Mouse (Mus musculus) neural tube, embryonic 11.5 days (tissue): ENCODE results near the gene Klhl20. TPM values are rescaled to one million over a fixed set of nuclear protein-coding genes. Genes with fewer than 3 reads are reported as not detected.
A peak's percentile ranks its signal among the peaks of the same experiment; 100 is the strongest.
"Not testable (repeated sequence)": the region's sequence is repeated elsewhere in the genome, so short reads cannot be mapped to it uniquely, and the experiment has no call there.

Experiments used
- ATAC-seq: fragments of 200-750 bp; cut with Nextera tagmentation; 2 replicates; pipeline ENCODE4 v1.8.0; 2017; ENCODE audit warnings: moderate number of reproducible peaks, mild to moderate bottlenecking, moderate TSS enrichment, moderate library complexity; ENCODE audit not compliant: insufficient read depth, low FRiP score, low TSS enrichment
- DNase-seq: peaks from one replicate; pipeline ENCODE4 v3.0.0-alpha.2; 2015; ENCODE audit warnings: low spot score
- H3K27ac ChIP-seq: fragments of 300-500 bp; sonication (generic); 2 replicates; pipeline ENCODE4 v1.5.1; 2014; ENCODE audit warnings: low read depth, mild to moderate bottlenecking, low read length
- H3K27me3 ChIP-seq: fragments of 300-500 bp; sonication (generic); 2 replicates; pipeline ENCODE4 v1.6.1; 2014; ENCODE audit warnings: mild to moderate bottlenecking, low read length, mixed read lengths; ENCODE audit not compliant: control insufficient read depth, insufficient read depth
- H3K36me3 ChIP-seq: fragments of 300-500 bp; sonication (generic); 2 replicates; pipeline ENCODE4 v1.6.1; 2014; ENCODE audit warnings: mild to moderate bottlenecking, low read length, moderate library complexity, mixed read lengths; ENCODE audit not compliant: control insufficient read depth, insufficient read depth
- H3K4me1 ChIP-seq: fragments of 300-500 bp; sonication (generic); 2 replicates; pipeline ENCODE4 v1.6.1; 2014; ENCODE audit warnings: low read length, mixed read lengths; ENCODE audit not compliant: control insufficient read depth, insufficient read depth
- H3K4me2 ChIP-seq: fragments of 300-500 bp; sonication (generic); 2 replicates; pipeline ENCODE4 v1.6.1; 2014; ENCODE audit warnings: low read depth, mild to moderate bottlenecking, moderate library complexity
- H3K4me3 ChIP-seq: fragments of 300-500 bp; sonication (generic); 2 replicates; pipeline ENCODE4 v1.5.1; 2014; ENCODE audit warnings: low read depth, low read length
- H3K9ac ChIP-seq: fragments of 300-500 bp; sonication (generic); 2 replicates; pipeline ENCODE4 v1.6.1; 2014; ENCODE audit warnings: mild to moderate bottlenecking, low read length
- H3K9me3 ChIP-seq: fragments of 300-500 bp; sonication (generic); 2 replicates; pipeline ENCODE4 v1.6.1; 2016; ENCODE audit warnings: low read length; ENCODE audit not compliant: control insufficient read depth
- WGBS: fragments of 180-500 bp; shearing (Covaris S2); extraction: QIAGEN DNeasy Blood & Tissue Kit; methylation state at CpG from one replicate; pipeline ENCODE4 v1.1.7; 2014; 5-methylcytosine and 5-hydroxymethylcytosine counted together
- polyA plus RNA-seq: library from polyadenylated mRNA; unstranded; fragments of >200 nt; fragmentation: Nextera tagmentation; extraction: Ambion mirVana; gene quantifications from 2 replicates; pipeline ENCODE4 v1.2.1, GENCODE M21; 2014

The Klhl20 gene
- polyA plus RNA-seq = 21.9 and 22.9 TPM in 2 replicates

DNA sequence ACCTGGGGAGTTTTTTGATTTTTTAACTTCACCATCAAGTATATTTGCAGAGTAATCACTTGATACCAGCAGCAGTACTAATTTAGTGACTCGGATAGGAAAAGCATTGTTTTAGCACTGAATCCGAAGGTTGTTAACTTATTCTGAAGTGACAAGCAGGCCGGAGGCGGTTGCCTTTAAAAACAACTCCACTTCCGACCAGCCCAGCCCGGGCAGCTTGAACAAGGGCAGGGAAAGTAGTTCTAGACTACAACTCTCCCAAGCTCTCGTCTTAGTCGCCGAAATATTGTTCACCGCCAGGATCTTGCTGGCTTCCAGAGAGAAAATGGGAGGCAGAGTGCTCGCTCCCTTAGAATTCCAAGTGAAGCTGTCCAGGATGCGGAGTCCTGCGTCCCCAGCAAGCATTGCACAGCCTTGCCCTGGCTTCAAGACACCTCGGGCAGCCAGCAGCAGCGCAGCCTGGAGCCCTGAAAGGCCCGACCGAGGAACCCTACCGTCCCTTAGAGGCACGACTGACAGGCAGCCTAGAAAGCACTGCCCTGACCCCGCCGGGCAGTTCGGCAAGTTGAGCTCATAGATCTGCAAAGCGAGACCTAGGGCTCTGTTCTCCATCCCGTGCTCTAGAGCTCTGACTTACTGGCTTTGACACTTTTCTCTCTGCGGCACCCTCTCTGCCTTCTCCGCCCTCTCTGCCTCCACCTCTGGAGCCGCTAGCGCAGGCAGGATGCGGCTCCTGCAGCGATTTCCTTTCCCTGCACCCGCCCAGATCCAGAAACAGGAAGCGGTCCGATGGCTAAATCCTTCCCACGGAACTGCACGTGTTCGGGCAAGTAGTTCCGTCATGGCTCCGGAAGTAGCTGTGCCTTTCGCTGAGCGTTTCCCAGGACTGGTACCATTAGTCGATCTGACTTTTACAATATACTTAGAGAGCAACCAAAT, at the start of gene Klhl20:
Gene Klhl20 (minus strand): TSS at position 786 of the 939 bp plus-strand sequence.
- Histone ChIP-seq H3K4me3 (peak within 1 kb of the TSS; percentile 89), H3K4me1 (peaks cover 4% of the 10 kb centered on the region; the same call in 1 of the 2 replicates), H3K9ac (peak within 1 kb of the TSS; percentile 93), H3K4me2 (peak within 1 kb of the TSS; percentile 86), H3K27ac (peak within 1 kb of the TSS; percentile 54; the same call in 1 of the 2 replicates), H3K27me3 (no peaks in the 10 kb centered on the region), H3K9me3 (no peaks in the 10 kb centered on the region), H3K36me3 (no peaks in the 10 kb centered on the region)
- peak; percentile 93 for ATAC-seq
- 3% methylated on average over 41 of the region's 41 CpGs for WGBS
- peak; percentile 95 for DNase-seq

DNA sequence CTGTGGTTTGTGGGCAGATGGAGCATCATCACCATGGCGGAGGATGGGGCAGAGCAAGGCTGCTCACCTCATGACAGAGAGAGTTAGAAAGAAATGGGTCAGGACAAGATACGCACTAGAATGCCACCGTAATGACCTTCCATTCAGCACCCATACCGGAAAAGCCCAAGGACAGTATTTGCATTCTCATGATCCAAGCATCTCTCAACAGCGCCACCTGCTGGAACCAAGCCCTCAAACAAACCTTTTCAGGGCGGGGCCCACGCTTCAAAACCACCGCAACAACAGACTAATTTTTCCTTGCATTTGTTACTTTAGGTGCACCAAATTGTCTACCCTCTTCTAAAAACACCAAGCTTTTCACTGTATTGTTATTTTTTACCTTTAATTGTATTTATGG, 49.4 kb upstream of the Klhl20 start:
- 52% methylated on average over 8 of the region's 8 CpGs for WGBS

DNA sequence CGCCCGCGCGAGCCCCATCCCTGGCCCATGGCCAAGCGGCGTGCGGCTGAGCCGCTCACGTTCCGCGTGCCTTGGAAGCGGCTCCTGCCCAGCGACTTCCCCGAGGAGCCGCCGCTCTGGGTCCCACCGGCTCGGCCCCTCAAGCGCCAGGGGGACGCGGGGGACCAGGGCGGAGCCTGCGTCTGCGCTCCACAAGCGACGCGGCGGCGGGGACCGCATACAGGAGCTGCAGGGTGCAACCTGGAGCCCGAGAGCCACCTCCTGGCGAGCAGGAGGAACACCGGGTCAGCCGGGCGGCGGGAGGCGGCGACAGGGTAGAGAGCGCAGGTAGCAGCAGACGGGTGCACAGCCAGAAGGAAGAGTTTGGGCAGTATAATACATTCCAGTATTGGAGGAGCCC, 39.3 kb upstream of the Klhl20 start:
- Histone ChIP-seq H3K27ac (no peak overlapping the region), H3K9me3 (no peaks in the 10 kb centered on the region)

More for the DNA sequence above, 49.4 kb upstream of the Klhl20 start:
- DNase-seq (peak; percentile 67), ATAC-seq (no peak)
- no peak overlapping the region for H3K4me3 ChIP-seq
- H3K9ac ChIP-seq = no peak overlapping the region
- H3K36me3 ChIP-seq = no peaks in the 10 kb centered on the region
- H3K27ac ChIP-seq = no peak overlapping the region
- H3K9me3 ChIP-seq = no peaks in the 10 kb centered on the region
- H3K4me2 ChIP-seq = no peak overlapping the region
- H3K27me3 ChIP-seq = no peaks in the 10 kb centered on the region
- H3K4me1 ChIP-seq = no peaks in the 10 kb centered on the region

DNA sequence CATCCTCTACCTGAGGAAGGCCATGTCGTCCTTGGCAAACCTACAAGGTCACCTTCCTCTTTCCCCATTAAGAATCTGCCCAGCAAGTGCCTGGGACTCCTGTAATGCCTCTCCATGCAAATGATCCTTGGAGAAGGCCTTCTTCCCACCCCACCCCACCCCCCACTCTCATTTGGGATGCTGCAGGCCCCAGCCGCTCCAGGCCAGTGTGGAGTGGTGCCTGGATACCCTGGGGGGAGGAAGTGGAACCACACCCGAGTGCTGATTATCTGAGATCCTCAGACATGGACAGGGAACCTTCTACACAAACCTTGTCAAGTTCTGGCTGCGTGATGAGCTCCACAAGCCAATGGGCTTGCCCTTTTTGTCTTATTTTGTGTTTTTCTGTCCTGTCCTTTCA, 29.0 kb upstream of the Klhl20 start:
- no peak overlapping the region for H3K27ac ChIP-seq
- no peak overlapping the region for H3K9ac ChIP-seq
- H3K36me3 ChIP-seq = no peaks in the 10 kb centered on the region
- H3K4me2 ChIP-seq = no peak overlapping the region
- no peaks in the 10 kb centered on the region for H3K9me3 ChIP-seq
- ATAC-seq (no peak), DNase-seq (no peak)
- no peak overlapping the region for H3K4me3 ChIP-seq
- H3K4me1 ChIP-seq = no peaks in the 10 kb centered on the region
- H3K27me3 ChIP-seq = no peaks in the 10 kb centered on the region
- WGBS = 72% methylated on average over 4 of the region's 4 CpGs

More for the DNA sequence above, 39.3 kb upstream of the Klhl20 start:
- Histone ChIP-seq H3K9ac (peak overlapping the region; percentile 3; the same call in 1 of the 2 replicates), H3K4me2 (peak overlapping the region; percentile 50), H3K27me3 (no peaks in the 10 kb centered on the region), H3K36me3 (no peaks in the 10 kb centered on the region), H3K4me3 (peak overlapping the region; percentile 28), H3K4me1 (no peaks in the 10 kb centered on the region)
- DNase-seq (peak; percentile 81), ATAC-seq (peak; percentile 95)
- 2% methylated on average over 40 of the region's 40 CpGs for WGBS

DNA sequence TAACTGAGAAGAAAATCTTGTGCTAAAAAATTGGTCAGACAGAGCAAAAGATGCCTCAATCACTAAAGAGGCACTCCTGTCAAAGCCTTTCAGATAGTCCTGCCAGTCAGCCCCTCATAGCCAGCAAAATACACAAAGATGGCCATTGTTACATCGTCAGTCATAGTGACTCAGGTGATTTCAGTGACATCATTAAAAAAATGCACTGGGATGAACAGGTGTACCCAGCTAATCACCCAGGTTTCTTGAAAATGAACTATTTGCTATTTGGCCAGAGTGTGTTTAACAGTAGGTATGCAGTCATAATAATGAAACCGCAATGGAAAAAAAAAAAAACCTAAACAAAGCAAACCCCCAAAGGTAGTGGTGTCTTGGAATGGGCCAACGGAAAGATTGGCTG, 27.9 kb upstream of the Klhl20 start, which contains the start of gene Tex50:
Gene Tex50 (minus strand): TSS at position 101 of the 400 bp plus-strand sequence.
- H3K4me2 ChIP-seq = no peak within 1 kb of the TSS
- H3K27ac ChIP-seq = no peak within 1 kb of the TSS
- no peaks in the 10 kb centered on the region for H3K36me3 ChIP-seq
- ATAC-seq = no peak
- DNase-seq = no peak
- H3K4me3 ChIP-seq = no peak within 1 kb of the TSS
- no peaks in the 10 kb centered on the region for H3K4me1 ChIP-seq
- no peaks in the 10 kb centered on the region for H3K9me3 ChIP-seq
- WGBS = 86% methylated on average over 3 of the region's 3 CpGs
- H3K27me3 ChIP-seq = no peaks in the 10 kb centered on the region
- H3K9ac ChIP-seq = no peak within 1 kb of the TSS

DNA sequence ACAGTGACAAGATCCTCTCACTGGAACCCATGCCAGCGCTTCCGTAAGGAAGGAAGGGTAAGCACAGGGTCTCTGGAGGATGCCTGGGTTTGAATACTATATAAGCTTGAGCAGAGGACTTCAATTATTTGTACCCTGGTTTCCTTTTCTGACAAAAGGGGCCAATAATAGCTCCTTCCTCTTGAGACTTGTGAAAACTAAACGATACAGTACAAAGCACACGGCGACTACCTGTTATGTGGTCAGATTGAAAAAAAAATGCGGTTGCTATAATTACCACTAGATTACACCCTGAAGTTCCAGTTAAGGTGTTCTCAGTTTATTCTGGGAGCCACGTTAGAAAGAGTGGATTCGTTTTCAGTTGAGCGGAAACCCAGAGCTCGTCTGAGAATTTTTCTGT, 25.2 kb upstream of the Klhl20 start:
- no peak overlapping the region for H3K4me3 ChIP-seq
- H3K9me3 ChIP-seq = no peaks in the 10 kb centered on the region
- no peak for ATAC-seq
- H3K4me2 ChIP-seq = no peak overlapping the region
- WGBS = 91% methylated on average over 10 of the region's 10 CpGs
- no peaks in the 10 kb centered on the region for H3K4me1 ChIP-seq
- no peak overlapping the region for H3K9ac ChIP-seq
- DNase-seq = no peak
- H3K36me3 ChIP-seq = no peaks in the 10 kb centered on the region
- H3K27me3 ChIP-seq = no peaks in the 10 kb centered on the region
- H3K27ac ChIP-seq = no peak overlapping the region

DNA sequence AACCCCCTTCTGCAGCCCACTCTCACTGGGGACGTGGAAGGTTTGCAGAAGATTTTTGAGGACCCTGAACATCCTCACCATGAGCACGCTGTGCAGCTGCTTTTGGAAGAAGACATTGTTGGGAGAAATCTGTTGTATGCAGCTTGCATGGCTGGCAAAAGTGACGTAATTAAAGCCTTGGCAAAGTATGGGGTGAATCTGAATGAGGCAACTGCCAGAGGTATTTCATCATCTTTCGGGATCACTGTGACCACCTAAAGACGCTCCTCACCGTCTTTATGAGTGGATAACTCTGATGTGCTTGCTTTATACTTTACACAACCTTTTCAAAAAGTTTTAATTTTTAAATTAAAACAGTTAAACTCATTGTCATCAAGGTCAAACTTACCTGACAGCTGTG, 19.8 kb upstream of the Klhl20 start:
- DNase-seq = no peak
- Histone ChIP-seq H3K4me1 (no peaks in the 10 kb centered on the region), H3K4me2 (no peak overlapping the region), H3K9me3 (no peaks in the 10 kb centered on the region), H3K27ac (no peak overlapping the region), H3K9ac (no peak overlapping the region), H3K27me3 (no peaks in the 10 kb centered on the region), H3K36me3 (no peaks in the 10 kb centered on the region), H3K4me3 (no peak overlapping the region)
- ATAC-seq = no peak
- 75% methylated on average over 6 of the region's 6 CpGs for WGBS

DNA sequence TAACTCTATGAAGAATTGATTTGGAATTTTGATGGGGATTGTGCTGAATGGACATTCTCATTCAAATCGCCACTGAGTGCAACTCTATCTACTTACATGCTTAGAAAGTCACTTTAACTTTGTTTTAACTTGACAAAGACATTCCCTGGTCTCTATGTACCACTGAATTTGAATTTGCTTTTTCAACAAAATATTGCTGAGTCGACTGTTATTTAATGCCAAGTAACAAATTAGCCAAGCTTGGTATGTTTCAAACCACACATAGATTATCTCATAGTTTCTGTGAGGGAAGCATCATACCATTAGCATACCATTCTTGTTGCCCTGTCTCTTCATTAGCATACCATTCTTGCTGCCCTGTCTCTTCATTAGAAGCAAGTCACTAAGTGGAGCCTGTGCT, 16.6 kb upstream of the Klhl20 start:
- no peaks in the 10 kb centered on the region for H3K27me3 ChIP-seq
- ATAC-seq = no peak
- H3K27ac ChIP-seq = no peak overlapping the region
- no peaks in the 10 kb centered on the region for H3K9me3 ChIP-seq
- H3K4me1 ChIP-seq = no peaks in the 10 kb centered on the region
- H3K4me2 ChIP-seq = no peak overlapping the region
- DNase-seq = no peak
- no peaks in the 10 kb centered on the region for H3K36me3 ChIP-seq
- no peak overlapping the region for H3K4me3 ChIP-seq
- WGBS = 83% methylated on average over 2 of the region's 2 CpGs
- H3K9ac ChIP-seq = no peak overlapping the region

DNA sequence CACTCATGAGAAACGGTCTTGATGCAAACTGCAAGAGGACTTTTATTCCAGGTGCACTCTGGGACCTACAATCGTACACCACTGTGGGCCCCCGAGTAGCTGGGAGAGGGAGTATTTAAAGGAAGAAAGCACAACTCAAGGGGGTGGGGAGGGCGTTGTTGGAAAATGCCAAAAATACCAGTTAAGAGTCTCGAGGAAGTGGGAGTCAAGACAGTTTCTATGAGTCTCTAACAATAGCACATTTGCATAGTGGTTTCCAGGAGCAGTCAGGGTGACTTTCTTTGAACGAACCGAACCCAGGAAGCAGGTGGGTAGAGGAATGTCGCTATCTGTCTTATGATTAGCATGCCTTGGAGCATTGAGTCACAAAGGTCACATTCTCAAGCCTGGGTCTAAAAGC, 14.3 kb upstream of the Klhl20 start:
- H3K36me3 ChIP-seq, ATAC-seq, H3K9ac ChIP-seq, H3K9me3 ChIP-seq, H3K4me3 ChIP-seq, H3K27me3 ChIP-seq, H3K4me1 ChIP-seq, H3K4me2 ChIP-seq, H3K27ac ChIP-seq, DNase-seq: not testable (repeated sequence)
- 84% methylated on average over 8 of the region's 8 CpGs for WGBS
